Mouse (Mus musculus) myocyte (in vitro differentiated cells): ENCODE data around the gene Hoxa4.

ENCODE experiments used
- POLR2A ChIP-seq: IDR thresholded peaks from one replicate; pipeline ENCODE4 v1.6.1; 2011; ENCODE audit warnings: low read depth, mild to moderate bottlenecking, control low read depth, moderate library complexity; ENCODE audit not compliant: insufficient read length
- TCF12 ChIP-seq: IDR thresholded peaks from one replicate; pipeline ENCODE4 v1.6.1; 2011; ENCODE audit warnings: mild to moderate bottlenecking, control low read depth; ENCODE audit not compliant: poor library complexity, insufficient read depth, severe bottlenecking

DNA sequence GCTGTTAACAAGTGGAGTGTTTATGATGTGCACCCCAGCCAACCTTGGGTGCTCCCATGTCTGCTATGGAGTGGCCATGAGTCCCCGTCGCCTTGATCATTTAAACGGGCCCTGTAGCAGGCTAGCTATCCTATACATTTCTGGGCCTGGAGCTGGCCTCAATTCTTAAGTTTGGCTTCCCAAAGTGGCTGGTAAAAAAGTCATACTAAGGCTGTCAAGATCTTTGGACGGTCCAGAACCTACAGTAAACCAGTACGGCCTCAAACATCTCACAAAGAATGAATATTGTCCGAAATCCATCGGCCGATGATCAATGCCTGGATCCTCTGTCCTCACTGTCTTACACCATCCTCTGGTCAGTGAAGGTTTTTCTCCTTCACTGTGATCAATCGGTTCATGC, 43.7 kb upstream of the Hoxa4 start:
- no peak for TF ChIP-seq POLR2A
- no peak for TF ChIP-seq TCF12
